Mouse (Mus musculus) midbrain, embryonic 14.5 days (tissue): Measurements from ENCODE around the gene Pabpn1l. TPM values are rescaled to one million over a fixed set of nuclear protein-coding genes. Genes with fewer than 3 reads are reported as not detected.

Experiments used
- ATAC-seq: fragments of 200-750 bp; cut with Nextera tagmentation; 2 replicates; pipeline ENCODE4 v1.8.0; 2017; ENCODE audit warnings: moderate number of reproducible peaks, moderate library complexity; ENCODE audit not compliant: low FRiP score, low TSS enrichment
- DNase-seq: peaks from one replicate; pipeline ENCODE4 v3.0.0-alpha.2; 2015
- H3K27ac ChIP-seq: fragments of 300-500 bp; sonication (generic); replicated peaks from 2 replicates; pipeline ENCODE4 v1.5.1; 2014; ENCODE audit warnings: mild to moderate bottlenecking, low read depth, low read length, moderate library complexity
- H3K27me3 ChIP-seq: fragments of 300-500 bp; sonication (generic); 2 replicates; pipeline ENCODE4 v1.6.1; 2014; ENCODE audit warnings: low read length, control low read depth, mixed read lengths; ENCODE audit not compliant: control insufficient read depth, insufficient read depth
- H3K36me3 ChIP-seq: fragments of 300-500 bp; sonication (generic); 2 replicates; pipeline ENCODE4 v1.6.1; 2014; ENCODE audit warnings: low read length, control low read depth; ENCODE audit not compliant: control insufficient read depth, insufficient read depth
- H3K4me1 ChIP-seq: fragments of 300-500 bp; sonication (generic); 2 replicates; pipeline ENCODE4 v1.6.1; 2014; ENCODE audit warnings: mild to moderate bottlenecking, antibody characterized with exemption, low read length, control low read depth; ENCODE audit not compliant: control insufficient read depth, insufficient read depth
- H3K4me2 ChIP-seq: fragments of 300-500 bp; sonication (generic); 2 replicates; pipeline ENCODE4 v1.6.1; 2014; ENCODE audit warnings: mild to moderate bottlenecking, low read length, moderate library complexity
- H3K4me3 ChIP-seq: fragments of 300-500 bp; sonication (generic); replicated peaks from 2 replicates; pipeline ENCODE4 v1.5.1; 2014; ENCODE audit warnings: low read depth, low read length
- H3K9ac ChIP-seq: fragments of 300-500 bp; sonication (generic); replicated peaks from 2 replicates; pipeline ENCODE4 v1.6.1; 2014; ENCODE audit warnings: mild to moderate bottlenecking, low read length, moderate library complexity
- H3K9me3 ChIP-seq: fragments of 300-500 bp; sonication (generic); 2 replicates; pipeline ENCODE4 v1.6.1; 2016; ENCODE audit warnings: low read length, control low read depth, mixed read lengths; ENCODE audit not compliant: control insufficient read depth
- WGBS: fragments of 180-500 bp; shearing (Covaris S2); extraction: QIAGEN DNeasy Blood & Tissue Kit; methylation state at CpG from one replicate; pipeline ENCODE4 v1.1.7; 2014; 5-methylcytosine and 5-hydroxymethylcytosine counted together
- polyA plus RNA-seq: library from polyadenylated mRNA; unstranded; fragments of >200 nt; fragmentation: Nextera tagmentation; extraction: Ambion mirVana; gene quantifications from 2 replicates; pipeline ENCODE4 v1.2.1, GENCODE M21; 2014

The Pabpn1l gene
- polyA plus RNA-seq, 1 experiment from 2014 or later: not detected

GRCm38 (mm10) chr8:122584981-122585380 is 37.6 kb downstream of the Pabpn1l start:
- WGBS: 92% methylated on average over 9 of the region's 9 CpGs

GRCm38 (mm10) chr8:122580926-122581325 is 41.6 kb downstream of the Pabpn1l start:
- H3K36me3 ChIP-seq: no peaks in the 10 kb centered on the region
- H3K4me1 ChIP-seq: peaks cover 10% of the 10 kb centered on the region
- H3K9me3 ChIP-seq: no peaks in the 10 kb centered on the region
- no peak overlapping the region for H3K27ac ChIP-seq
- H3K9ac ChIP-seq: no peak overlapping the region
- H3K4me2 ChIP-seq: no peak overlapping the region
- no peak for DNase-seq
- ATAC-seq: no peak
- H3K4me3 ChIP-seq: no peak overlapping the region
- WGBS: 81% methylated on average over 14 of the region's 15 CpGs
- H3K27me3 ChIP-seq: no peaks in the 10 kb centered on the region

More at GRCm38 (mm10) chr8:122584981-122585380, 37.6 kb downstream of the Pabpn1l start:
- Histone ChIP-seq H3K36me3 (no peaks in the 10 kb centered on the region), H3K27me3 (no peaks in the 10 kb centered on the region), H3K9ac (no peak overlapping the region), H3K4me2 (no peak overlapping the region), H3K4me3 (no peak overlapping the region), H3K4me1 (no peaks in the 10 kb centered on the region), H3K27ac (no peak overlapping the region), H3K9me3 (no peaks in the 10 kb centered on the region)
- DNase-seq (no peak), ATAC-seq (no peak)

GRCm38 (mm10) chr8:122579196-122579595 is 43.3 kb downstream of the Pabpn1l start:
- Histone ChIP-seq H3K9me3 (no peaks in the 10 kb centered on the region), H3K9ac (no peak overlapping the region), H3K27ac (no peak overlapping the region), H3K4me3 (no peak overlapping the region), H3K27me3 (no peaks in the 10 kb centered on the region), H3K36me3 (0 out of 2 replicates have a peak, but pooled peaks cover 5% of the 10 kb centered on the region), H3K4me2 (no peak overlapping the region), H3K4me1 (peaks cover 21% of the 10 kb centered on the region)
- 35% methylated on average over 7 of the region's 7 CpGs for WGBS
- DNase-seq (no peak), ATAC-seq (no peak)

GRCm38 (mm10) chr8:122577116-122577515 is 45.4 kb downstream of the Pabpn1l start:
- 47% methylated on average over 10 of the region's 10 CpGs for whole genome bisulfite sequencing
- DNase-seq (no peak), ATAC-seq (peak; percentile 15; the same call in 1 of the 2 replicates)
- Histone ChIP-seq H3K4me2 (peak overlapping the region; percentile 88), H3K4me3 (peak overlapping the region; percentile 57), H3K36me3 (peaks cover 8% of the 10 kb centered on the region; the same call in 1 of the 2 replicates), H3K9ac (peak overlapping the region; percentile 80), H3K4me1 (peaks cover 21% of the 10 kb centered on the region), H3K27me3 (no peaks in the 10 kb centered on the region), H3K9me3 (no peaks in the 10 kb centered on the region), H3K27ac (0 out of 2 replicates have a peak overlapping the region, but pooled peaks have one; percentile 13)

- Histone ChIP-seq H3K36me3 (peaks cover 12% of the 10 kb centered on the region; the same call in 1 of the 2 replicates), H3K9me3 (no peaks in the 10 kb centered on the region), H3K4me1 (peaks cover 21% of the 10 kb centered on the region), H3K27ac (peak within 1 kb of the TSS; percentile 66), H3K4me3 (peak within 1 kb of the TSS; percentile 57), H3K4me2 (peak within 1 kb of the TSS; percentile 88), H3K9ac (peak within 1 kb of the TSS; percentile 80), H3K27me3 (no peaks in the 10 kb centered on the region)
- DNase-seq (peak; percentile 95), ATAC-seq (peak; percentile 89)
- under 1% methylated on average over 39 of the region's 39 CpGs for WGBS
Measured at GRCm38 (mm10) chr8:122576648-122577022, 45.9 kb downstream of the Pabpn1l start, which contains the start of gene Aprt. TSS of gene Aprt (minus strand) at chr8:122576909.

GRCm38 (mm10) chr8:122575735-122576647 is 46.5 kb downstream of the Pabpn1l start:
- H3K4me2 ChIP-seq: peak overlapping the region; percentile 88
- peaks cover 19% of the 10 kb centered on the region for H3K36me3 ChIP-seq
- DNase-seq (peak; percentile 16), ATAC-seq (no peak; the same call in 1 of the 2 replicates)
- peak overlapping the region; percentile 57 for H3K4me3 ChIP-seq
- H3K9me3 ChIP-seq: no peaks in the 10 kb centered on the region
- no peaks in the 10 kb centered on the region for H3K27me3 ChIP-seq
- peak overlapping the region; percentile 66 for H3K27ac ChIP-seq
- peaks cover 21% of the 10 kb centered on the region for H3K4me1 ChIP-seq
- WGBS: 22% methylated on average over 21 of the region's 21 CpGs
- peak overlapping the region; percentile 80 for H3K9ac ChIP-seq

GRCm38 (mm10) chr8:122575286-122575685 is 47.3 kb downstream of the Pabpn1l start:
- Histone ChIP-seq H3K4me1 (peaks cover 21% of the 10 kb centered on the region), H3K27me3 (no peaks in the 10 kb centered on the region), H3K9ac (peak overlapping the region; percentile 80; the same call in 1 of the 2 replicates), H3K4me3 (no peak overlapping the region), H3K4me2 (peak overlapping the region; percentile 88), H3K36me3 (peaks cover 23% of the 10 kb centered on the region), H3K27ac (no peak overlapping the region), H3K9me3 (no peaks in the 10 kb centered on the region)
- ATAC-seq (no peak), DNase-seq (no peak)
- 71% methylated on average over 8 of the region's 8 CpGs for WGBS

- Histone ChIP-seq H3K4me1 (peaks cover 21% of the 10 kb centered on the region), H3K9me3 (no peaks in the 10 kb centered on the region), H3K27me3 (no peaks in the 10 kb centered on the region), H3K4me2 (no peak overlapping the region), H3K36me3 (peaks cover 26% of the 10 kb centered on the region), H3K27ac (no peak overlapping the region), H3K4me3 (no peak overlapping the region), H3K9ac (no peak overlapping the region)
- DNase-seq (no peak), ATAC-seq (no peak)
- 63% methylated on average over 10 of the region's 10 CpGs for WGBS
Measured at GRCm38 (mm10) chr8:122574667-122575251, 47.8 kb downstream of the Pabpn1l start.
